Mouse (Mus musculus) splenic B cell, adult 2 months (primary cell): ENCODE data around the gene Krt7.

Experiments
- DNase-seq: peaks from one replicate; pipeline ENCODE4 v3.0.0-alpha.2; 2011; ENCODE audit warnings: low read depth, low spot score
- H3K27me3 ChIP-seq: 2 replicates; pipeline ENCODE4 v1.6.1; 2012; ENCODE audit warnings: mild to moderate bottlenecking, low read length, moderate library complexity, mixed read lengths; ENCODE audit not compliant: control insufficient read depth, poor library complexity, insufficient read depth, severe bottlenecking
- H3K36me3 ChIP-seq: 2 replicates; pipeline ENCODE4 v1.6.1; 2012; ENCODE audit warnings: mild to moderate bottlenecking, low read length, moderate library complexity, mixed read lengths; ENCODE audit not compliant: control insufficient read depth, poor library complexity, insufficient read depth, severe bottlenecking

The Krt7 gene

GRCm38 (mm10) chr15:101446572-101446971, 35.7 kb downstream of the Krt7 start:
- Histone ChIP-seq H3K27me3 (no peaks in the 10 kb centered on the region), H3K36me3 (no peaks in the 10 kb centered on the region)
- DNase-seq = no peak

- no peak for DNase-seq
- Histone ChIP-seq H3K27me3 (no peaks in the 10 kb centered on the region), H3K36me3 (no peaks in the 10 kb centered on the region)
Measured at GRCm38 (mm10) chr15:101447444-101447843, 36.6 kb downstream of the Krt7 start, which contains the start of gene Krt88. Gene Krt88 (plus strand): TSS chr15:101447744.

- DNase-seq = peak; percentile 46
- H3K36me3 ChIP-seq = no peaks in the 10 kb centered on the region
- no peaks in the 10 kb centered on the region for H3K27me3 ChIP-seq
Measured at GRCm38 (mm10) chr15:101453093-101453736, 42.4 kb downstream of the Krt7 start.

DNA sequence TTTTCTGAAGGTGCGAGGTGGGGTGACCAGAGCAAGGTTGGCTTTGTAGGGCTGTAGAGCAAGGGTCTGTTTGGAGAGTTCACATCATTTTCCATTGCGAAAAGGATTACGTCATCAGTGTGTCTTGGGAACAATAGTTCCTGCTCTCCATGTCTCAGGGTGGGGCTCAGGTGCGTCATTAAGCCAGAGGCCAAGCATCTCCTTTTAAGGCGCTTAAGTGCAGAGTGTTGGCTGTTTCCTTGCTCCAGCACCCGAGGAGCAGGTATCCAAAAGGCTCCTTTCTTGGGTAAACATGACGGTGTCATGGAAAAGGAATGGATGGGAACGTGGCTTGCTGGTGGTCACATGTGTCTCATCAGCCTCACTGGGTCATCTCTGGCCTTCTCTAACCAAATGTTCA, 43.9 kb downstream of the Krt7 start:
- no peak for DNase-seq
- Histone ChIP-seq H3K36me3 (no peaks in the 10 kb centered on the region), H3K27me3 (no peaks in the 10 kb centered on the region)

- no peak for DNase-seq
- Histone ChIP-seq H3K27me3 (no peaks in the 10 kb centered on the region), H3K36me3 (no peaks in the 10 kb centered on the region)
Measured at GRCm38 (mm10) chr15:101455292-101455691, 44.4 kb downstream of the Krt7 start.

DNA sequence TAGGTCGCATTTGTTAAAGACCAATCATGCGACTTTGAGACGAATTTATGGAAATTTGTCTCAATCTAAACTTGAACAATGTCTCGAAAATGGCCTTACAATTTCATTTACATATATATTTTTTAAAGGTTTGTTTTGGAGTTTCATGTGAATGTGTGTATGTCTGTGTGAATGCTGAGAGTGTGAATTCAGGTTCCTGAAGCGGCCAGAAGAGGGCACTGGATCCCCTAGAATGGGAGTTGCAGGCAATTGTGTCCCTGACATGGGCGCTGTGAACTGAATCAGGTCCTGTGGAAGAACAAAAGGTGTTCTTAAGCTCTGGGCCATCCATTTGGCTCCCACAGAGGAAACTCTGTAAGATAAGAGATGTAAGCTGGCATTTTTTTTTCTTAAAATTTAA, 45.0 kb downstream of the Krt7 start:
- H3K36me3 ChIP-seq = no peaks in the 10 kb centered on the region
- DNase-seq = no peak
- H3K27me3 ChIP-seq = no peaks in the 10 kb centered on the region

DNA sequence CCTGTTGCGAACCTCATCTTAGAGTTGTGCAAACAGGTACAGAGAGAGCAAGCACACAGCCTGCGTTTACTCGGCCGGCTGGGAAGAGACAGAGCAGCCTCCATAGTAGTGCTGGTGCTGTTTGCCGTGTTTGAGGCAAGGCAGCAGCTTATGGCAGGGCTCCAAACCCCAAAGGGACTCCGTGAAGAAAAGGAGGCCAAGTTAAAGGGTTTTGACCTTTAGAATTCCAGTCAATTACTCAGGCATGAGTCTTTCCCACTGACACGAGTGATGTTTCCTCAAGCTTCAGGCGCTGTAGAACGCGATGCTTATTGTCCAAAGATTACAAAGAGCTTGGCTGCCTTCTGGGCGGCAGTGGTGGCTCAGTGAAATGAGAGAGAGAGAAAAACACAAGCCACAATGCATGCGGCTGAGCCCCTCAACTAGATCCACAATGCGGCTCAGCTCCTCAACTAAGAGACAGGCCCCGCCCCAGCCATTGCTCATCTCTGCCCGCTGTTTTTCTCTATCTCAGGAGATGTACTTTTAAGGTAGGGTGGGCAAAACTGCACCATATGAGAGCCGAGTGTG, 47.6 kb downstream of the Krt7 start:
- Histone ChIP-seq H3K27me3 (no peaks in the 10 kb centered on the region), H3K36me3 (no peaks in the 10 kb centered on the region)
- no peak for DNase-seq

GRCm38 (mm10) chr15:101459283-101459682, 48.4 kb downstream of the Krt7 start:
- Histone ChIP-seq H3K36me3 (no peaks in the 10 kb centered on the region), H3K27me3 (no peaks in the 10 kb centered on the region)
- no peak for DNase-seq

DNA sequence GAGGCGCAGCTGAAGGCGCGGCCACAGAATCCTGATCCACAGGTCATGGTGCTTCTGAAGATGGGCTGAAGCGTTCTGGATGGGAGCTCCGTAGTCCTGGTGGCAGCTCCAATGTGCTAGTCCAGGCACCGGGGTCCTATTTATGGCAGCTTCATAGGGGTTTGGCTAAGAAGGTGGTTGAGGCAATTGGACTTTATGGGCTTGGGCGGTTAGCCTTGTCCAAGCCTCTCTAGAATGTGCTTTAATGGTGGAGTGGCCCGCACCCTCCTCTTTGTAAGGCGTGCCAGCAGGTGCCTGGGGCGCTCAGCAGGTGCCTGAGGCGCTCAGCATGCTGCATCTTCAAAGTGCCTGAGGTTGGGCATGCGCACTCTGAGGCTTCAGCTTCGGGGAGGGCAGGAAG, 52.8 kb downstream of the Krt7 start, which contains the start of gene Krt81:
Krt81 (minus strand) TSS at position 101 of the 400 bp plus-strand sequence.
- no peak for DNase-seq
- Histone ChIP-seq H3K27me3 (no peaks in the 10 kb centered on the region), H3K36me3 (no peaks in the 10 kb centered on the region)

DNA sequence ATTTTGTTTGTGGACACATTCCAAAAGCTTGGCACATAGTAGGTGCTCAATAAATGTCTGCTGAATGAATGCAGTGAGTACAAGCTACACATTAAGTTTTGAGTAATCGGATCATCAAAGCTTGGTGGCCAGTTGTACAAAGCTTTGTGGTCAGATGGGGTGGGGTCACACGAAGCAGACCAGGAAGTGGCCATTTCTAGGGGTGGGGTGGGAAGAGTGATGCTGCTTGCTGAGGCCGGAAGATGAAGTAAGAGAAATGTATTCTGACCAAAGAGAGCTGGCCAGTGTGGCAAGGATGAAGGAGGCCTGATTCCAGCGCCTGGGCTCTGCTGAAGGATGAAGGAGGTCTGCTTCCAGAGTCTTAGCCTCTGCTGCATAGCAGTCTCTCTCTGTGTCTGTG, 58.2 kb downstream of the Krt7 start:
- DNase-seq = no peak
- H3K36me3 ChIP-seq = no peaks in the 10 kb centered on the region
- H3K27me3 ChIP-seq = no peaks in the 10 kb centered on the region

DNA sequence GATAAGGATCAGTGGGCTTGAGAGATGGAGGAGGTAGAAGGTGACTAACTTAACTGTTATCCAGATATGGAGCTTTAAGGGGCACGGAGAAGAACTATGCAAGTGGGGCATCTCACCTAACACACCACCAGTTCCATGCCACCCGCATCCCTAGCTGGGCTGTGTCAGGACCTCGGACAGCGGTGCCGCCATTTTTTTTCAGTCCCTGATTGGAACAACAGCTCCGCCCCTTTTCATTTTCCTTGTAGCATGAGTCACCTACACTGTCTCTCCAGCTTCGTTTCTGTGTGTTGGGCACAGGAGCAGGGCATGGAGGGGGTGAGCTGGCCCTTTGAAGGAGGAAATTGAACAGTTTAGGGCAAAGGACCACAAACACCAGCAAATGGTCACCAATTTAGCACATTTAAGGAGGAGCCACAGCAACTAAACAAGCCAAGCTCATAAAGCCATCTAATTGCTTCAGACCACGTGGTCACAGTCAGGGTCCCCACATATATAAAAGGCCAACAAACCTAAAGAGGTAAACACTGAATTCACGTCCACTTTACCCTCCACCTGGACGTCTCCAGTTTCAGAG, 62.2 kb downstream of the Krt7 start, which contains the start of gene Krt86:
Krt86 (plus strand) TSS at position 527 of the 577 bp plus-strand sequence.
- Histone ChIP-seq H3K36me3 (no peaks in the 10 kb centered on the region), H3K27me3 (no peaks in the 10 kb centered on the region)
- DNase-seq = no peak

DNA sequence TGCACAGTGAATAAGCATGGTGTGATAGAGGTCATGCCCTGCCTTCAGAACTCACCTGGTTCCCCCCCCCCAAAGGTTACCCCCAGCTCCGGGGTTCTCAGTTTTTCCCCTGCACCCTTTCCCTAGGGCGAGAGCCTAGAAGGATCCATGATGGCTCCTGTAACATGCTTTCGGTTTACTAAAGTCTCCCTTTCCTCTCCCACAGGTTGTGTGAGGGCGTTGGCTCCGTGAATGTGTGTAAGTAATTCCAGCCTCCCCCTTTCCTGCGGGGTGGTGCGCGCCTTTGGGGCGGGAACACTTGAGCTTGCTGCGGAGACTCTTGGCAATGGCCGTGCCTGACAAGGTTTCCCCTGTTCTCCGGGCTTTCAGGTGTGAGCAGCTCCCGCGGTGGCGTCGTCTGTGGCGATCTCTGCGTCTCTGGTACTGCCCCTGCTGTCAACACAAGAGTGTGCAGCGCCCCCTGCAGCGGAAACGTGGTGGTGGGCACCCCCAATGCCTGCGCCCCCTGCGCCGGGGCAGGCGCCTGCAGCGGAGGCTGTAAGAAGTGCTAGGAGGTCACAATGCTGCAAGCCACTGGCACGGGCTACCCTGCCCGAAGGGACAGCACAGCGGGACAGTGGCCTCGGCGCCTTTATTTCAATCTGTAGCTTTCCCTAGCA, 68.3 kb downstream of the Krt7 start:
- Histone ChIP-seq H3K27me3 (no peaks in the 10 kb centered on the region), H3K36me3 (no peaks in the 10 kb centered on the region)
- peak; percentile 13 for DNase-seq

- DNase-seq = no peak
- H3K36me3 ChIP-seq = no peaks in the 10 kb centered on the region
- no peaks in the 10 kb centered on the region for H3K27me3 ChIP-seq
Measured at GRCm38 (mm10) chr15:101479666-101480060, 68.8 kb downstream of the Krt7 start.
